ENCODE assay signal across 16 mouse cellular contexts in the genomic region with DNA sequence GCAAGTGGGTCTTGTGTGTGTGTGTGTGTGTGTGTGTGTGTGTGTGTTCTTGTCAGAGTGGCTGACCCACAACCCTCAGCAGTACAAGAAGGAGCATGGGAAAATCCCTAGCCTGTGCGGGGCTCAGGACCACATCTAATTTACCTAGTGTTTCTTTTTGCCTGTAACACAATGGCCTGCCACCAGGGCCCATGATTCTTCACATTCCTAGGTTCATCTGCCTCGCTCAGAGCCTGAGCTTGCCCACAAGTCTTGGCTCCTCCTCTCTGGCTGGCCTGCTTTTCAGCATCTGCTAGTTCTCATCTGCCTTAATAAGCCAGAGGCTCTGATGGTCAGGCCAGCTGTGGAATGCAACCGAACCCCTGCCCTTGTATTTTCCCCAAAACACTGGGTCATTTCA. TPM values are rescaled to one million over a fixed set of nuclear protein-coding genes. Genes with fewer than 3 reads are reported as not detected.
DNase-seq lines count a peak whose midpoint lies in the region; ATAC-seq lines count a peak whose summit lies in the region.
"Had no signal": no experiment of that assay in that cellular context is flagged by ENCODE, and none has a peak within 500 bp of the region (broad histone marks: within the 10 kb centered on the region; RNA-seq: fewer than 3 reads in every experiment).

No protein-coding gene starts in this region.

- H3K4me3 ChIP-seq in intestine, embryonic 16.5 days (ENCODE audit: low read length) = no peak overlapping the region
- H3K4me3 ChIP-seq: heart, embryonic 10.5 days; hindbrain, embryonic 15.5 days had no signal

- H3K27me3 ChIP-seq in intestine, embryonic 16.5 days (replicated peaks; ENCODE audit: control insufficient read depth, insufficient read depth, low read length) = no peaks in the 10 kb centered on the region; the same call in 1 of the 2 replicates
- H3K27me3 ChIP-seq: hindbrain, embryonic 15.5 days had no signal

- H3K27ac ChIP-seq in intestine, embryonic 16.5 days (ENCODE audit: low read length) = peak overlapping the region; percentile 68
- H3K27ac ChIP-seq: hindbrain, embryonic 15.5 days had no signal

- H3K9me3 ChIP-seq in intestine, embryonic 16.5 days (ENCODE audit: control insufficient read depth, low read length) = no peaks in the 10 kb centered on the region
- H3K9me3 ChIP-seq: heart, embryonic 10.5 days; hindbrain, embryonic 15.5 days had no signal

- H3K4me2 ChIP-seq in intestine, embryonic 16.5 days (ENCODE audit: low read depth, low read length) = no peak overlapping the region
- H3K4me2 ChIP-seq: hindbrain, embryonic 15.5 days had no signal

- H3K9ac ChIP-seq in intestine, embryonic 16.5 days (ENCODE audit: low read depth, low read length) = no peak overlapping the region; the same call in 1 of the 2 replicates
- H3K9ac ChIP-seq: forebrain, postnatal 0 days; hindbrain, embryonic 15.5 days had no signal

- H3K36me3 ChIP-seq in intestine, embryonic 16.5 days (ENCODE audit: control insufficient read depth, insufficient read depth, low read length) = no peaks in the 10 kb centered on the region
- H3K36me3 ChIP-seq: heart, embryonic 10.5 days; hindbrain, embryonic 15.5 days had no signal

- DNase-seq in gastrocnemius, postnatal 14 days = peak; percentile 48
- DNase-seq in gastrocnemius, postnatal 36 days = no peak
- DNase-seq in urinary bladder, postnatal 14 days (ENCODE audit: low spot score) = peak; percentile 56
- no peak for DNase-seq in urinary bladder, adult 2 months (ENCODE audit: low spot score)
- no peak for DNase-seq in left cerebral cortex, postnatal 10 days (ENCODE audit: extremely low spot score in 1 of 2, low spot score in 2 of 2)
- DNase-seq in left cerebral cortex, adult 8-10 months (ENCODE audit: low spot score in 2 of 2) = no peak
- DNase-seq in heart, postnatal 25 days (ENCODE audit: low spot score) = no peak
- DNase-seq: forebrain, postnatal 0 days; thymus, postnatal 25 days had no signal

- peaks cover 39% of the 10 kb centered on the region for H3K4me1 ChIP-seq in intestine, embryonic 16.5 days (ENCODE audit: control insufficient read depth, insufficient read depth, low read length)

- intact Hi-C loops in gastrocnemius, postnatal 14 days (cut with DNase I; ENCODE audit: low total_unique reads) = no loop called here
- intact Hi-C loops in gastrocnemius, postnatal 36 days (cut with DNase I) = no loop called here
- intact Hi-C loops in left cerebral cortex, postnatal 10 days (cut with DNase I) = no loop called here
- intact Hi-C loops in heart, postnatal 25 days (cut with DNase I) = no loop called here

- WGBS in intestine, embryonic 16.5 days = 38% methylated on average over 3 of the region's 3 CpGs

- ATAC-seq in intestine, embryonic 16.5 days = no peak
- ATAC-seq: forebrain, postnatal 0 days; midbrain, embryonic 16.5 days had no signal

RNA-seq across cellular contexts. Expression of a gene that starts 19.5 kb away (rescaled TPM):
- total RNA-seq in gastrocnemius, postnatal 14 days (2021) = not detected
- not detected for total RNA-seq in gastrocnemius, postnatal 36 days (2021)
- polyA plus RNA-seq in urinary bladder, adult 2 months (2012; rRNA removed) = 0.39 and 0.41 TPM in 2 replicates
- polyA plus RNA-seq in intestine, embryonic 16.5 days (2015; fragmentation: Nextera tagmentation; extraction: Ambion mirVana) = 0.64 and 0.71 TPM in 2 replicates
- not detected for total RNA-seq in left cerebral cortex, postnatal 10 days (2021)
- under 1 TPM in 1 of 4 experiments, not detected in 3; 0.14 TPM for total RNA-seq in left cerebral cortex, adult 8-10 months (2022)
- total RNA-seq in heart, postnatal 25 days (2021) = not detected
- total RNA-seq: left cerebral cortex, adult 18-20 months had no signal
- polyA plus RNA-seq: cortical plate, adult 2 months; forebrain, postnatal 0 days; liver, embryonic 16.5 days had no signal

RNA-seq across cellular contexts. Expression of a gene that starts 23.8 kb away (rescaled TPM):
- 1 to 10 TPM; 3.5 to 4.0 TPM for total RNA-seq in gastrocnemius, postnatal 14 days (2021)
- total RNA-seq in gastrocnemius, postnatal 36 days (2021) = 1 to 10 TPM; 3.2 to 4.0 TPM
- polyA plus RNA-seq in urinary bladder, adult 2 months (2012; rRNA removed) = 55.1 and 58.8 TPM in 2 replicates
- polyA plus RNA-seq in intestine, embryonic 16.5 days (2015; fragmentation: Nextera tagmentation; extraction: Ambion mirVana) = 35.7 and 39.9 TPM in 2 replicates
- 10 to 100 TPM; 13.6 to 16.2 TPM for total RNA-seq in left cerebral cortex, postnatal 10 days (2021)
- 10 to 100 TPM; 15.9 to 22.5 (median 19.6) TPM for total RNA-seq in left cerebral cortex, adult 8-10 months (2022)
- total RNA-seq in heart, postnatal 25 days (2021) = 10 to 100 TPM; 10.8 to 11.7 TPM

RNA-seq across cellular contexts. Expression of a gene that starts 45.7 kb away (rescaled TPM):
- not detected for total RNA-seq in gastrocnemius, postnatal 14 days (2021)
- total RNA-seq in gastrocnemius, postnatal 36 days (2021) = not detected
- 0.27 and 0.36 TPM in 2 replicates for polyA plus RNA-seq in urinary bladder, adult 2 months (2012; rRNA removed)
- 0.11 and 0.12 TPM in 2 replicates for polyA plus RNA-seq in intestine, embryonic 16.5 days (2015; fragmentation: Nextera tagmentation; extraction: Ambion mirVana)
- not detected for total RNA-seq in left cerebral cortex, postnatal 10 days (2021)
- total RNA-seq in left cerebral cortex, adult 8-10 months (2022) = under 1 TPM in 3 of 4 experiments, not detected in 1; 0.15 to 0.40 (median 0.33) TPM
- total RNA-seq in heart, postnatal 25 days (2021) = under 1 TPM in 1 of 2 experiments, not detected in 1; 0.11 TPM
- total RNA-seq: forebrain, postnatal 0 days had no signal
- polyA plus RNA-seq: hindbrain, embryonic 15.5 days had no signal

RNA-seq across cellular contexts. Expression of a gene that starts 59.2 kb away (rescaled TPM):
- total RNA-seq in gastrocnemius, postnatal 14 days (2021) = 100 to 1,000 TPM; 330 to 344 TPM
- total RNA-seq in gastrocnemius, postnatal 36 days (2021) = 100 to 1,000 TPM; 370 to 480 TPM
- polyA plus RNA-seq in urinary bladder, adult 2 months (2012; rRNA removed) = 34.6 and 59.4 TPM in 2 replicates
- 42.2 and 48.2 TPM in 2 replicates for polyA plus RNA-seq in intestine, embryonic 16.5 days (2015; fragmentation: Nextera tagmentation; extraction: Ambion mirVana)
- 10 to 100 TPM; 43.8 to 50.6 TPM for total RNA-seq in left cerebral cortex, postnatal 10 days (2021)
- 100 to 1,000 TPM; 112 to 125 (median 120) TPM for total RNA-seq in left cerebral cortex, adult 8-10 months (2022)
- total RNA-seq in heart, postnatal 25 days (2021) = 100 to 1,000 TPM; 377 to 397 TPM

Comparison
In these comparisons a context has a peak if more than half of its experiments do, and no peak if none do; other contexts are left out.
1. DNase-seq: peak in gastrocnemius, postnatal 14 days (single experiment) and urinary bladder, postnatal 14 days (single experiment); none in gastrocnemius, postnatal 36 days (0 of 2), urinary bladder, adult 2 months (single experiment), left cerebral cortex, postnatal 10 days (0 of 2), left cerebral cortex, adult 8-10 months (0 of 2) and heart, postnatal 25 days (single experiment).